Mouse (Mus musculus): ENCODE measurements around the gene Nr2f2.

DNA sequence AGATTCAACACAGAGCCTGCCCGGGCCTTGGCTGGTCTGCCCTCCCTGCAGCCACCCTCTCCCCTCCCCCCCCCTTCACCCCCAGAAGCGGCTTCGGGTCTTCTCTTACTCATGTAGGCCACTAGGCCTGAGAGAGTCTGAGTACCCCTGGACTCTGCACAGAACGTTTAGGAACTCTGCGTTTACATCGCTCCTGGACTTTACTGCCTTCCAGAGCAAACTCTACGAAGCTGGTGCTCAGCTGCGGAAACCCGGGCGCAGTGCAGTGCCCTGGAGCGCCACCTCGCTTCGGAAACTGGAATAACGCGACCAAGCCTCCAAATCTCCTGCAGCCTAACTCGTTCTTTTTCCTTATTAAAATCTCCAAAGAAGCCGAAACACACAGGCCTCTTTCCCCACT is 31.7 kb downstream of the Nr2f2 start:
- TF ChIP-seq POLR2A (IDR thresholded peaks at IDR 0.05; ENCODE audit: borderline replicate concordance, insufficient read depth, low read length) (no peak), CTCF (IDR thresholded peaks at IDR 0.05; ENCODE audit: borderline replicate concordance, insufficient read depth, low read depth, low read length) (peak; percentile 72)
